Mouse (Mus musculus): Measurements from ENCODE around the gene Uba52.

GRCm38 (mm10) chr8:70486191-70486681 is 24.4 kb downstream of the Uba52 start:
- TF ChIP-seq CTCF (IDR thresholded peaks at IDR 0.05; ENCODE audit: extremely low read depth, insufficient read depth, insufficient read length, insufficient replicate concordance) (no peak), POLR2A (IDR thresholded peaks at IDR 0.05; ENCODE audit: low read depth, low read length) (no peak)
